Mouse (Mus musculus): Measurements from ENCODE around the gene Katnal1.

Katnal1 gene

GRCm38 (mm10) chr5:148923408-148923807 is 5.7 kb downstream of the Katnal1 start:
- no peak for DNase-seq

GRCm38 (mm10) chr5:148922773-148923172 is 6.3 kb downstream of the Katnal1 start:
- DNase-seq = no peak

- no peak for DNase-seq
These were observed 11.1 kb downstream of the Katnal1 start for GRCm38 (mm10) chr5:148918049-148918448.

GRCm38 (mm10) chr5:148916775-148917174 is 12.3 kb downstream of the Katnal1 start:
- no peak for DNase-seq

GRCm38 (mm10) chr5:148912262-148912661 is 16.9 kb downstream of the Katnal1 start:
- DNase-seq = no peak

- no peak for DNase-seq
These were observed 19.1 kb downstream of the Katnal1 start for GRCm38 (mm10) chr5:148910066-148910465.

GRCm38 (mm10) chr5:148909402-148909801 is 19.7 kb downstream of the Katnal1 start:
- DNase-seq = peak; percentile 46

- DNase-seq = no peak
These were observed 20.1 kb downstream of the Katnal1 start for GRCm38 (mm10) chr5:148909057-148909395.

- DNase-seq = no peak
These were observed 20.7 kb downstream of the Katnal1 start for GRCm38 (mm10) chr5:148908191-148909056.

GRCm38 (mm10) chr5:148906305-148906704 is 22.8 kb downstream of the Katnal1 start:
- DNase-seq = no peak

- DNase-seq = peak; percentile 64
These were observed 24.3 kb downstream of the Katnal1 start for GRCm38 (mm10) chr5:148904846-148905245.

- no peak for DNase-seq
These were observed 29.8 kb downstream of the Katnal1 start for GRCm38 (mm10) chr5:148899361-148899760.

GRCm38 (mm10) chr5:148897941-148898417 is 31.1 kb downstream of the Katnal1 start:
- no peak for DNase-seq

GRCm38 (mm10) chr5:148897069-148897702 is 31.9 kb downstream of the Katnal1 start:
- DNase-seq = no peak

- no peak for DNase-seq
These were observed 32.6 kb downstream of the Katnal1 start for GRCm38 (mm10) chr5:148896515-148896914.

- no peak for DNase-seq
These were observed 33.3 kb downstream of the Katnal1 start for GRCm38 (mm10) chr5:148895833-148896232.

- no peak for DNase-seq
These were observed 34.1 kb downstream of the Katnal1 start for GRCm38 (mm10) chr5:148895034-148895433.

- DNase-seq = no peak
These were observed 38.9 kb downstream of the Katnal1 start for GRCm38 (mm10) chr5:148890237-148890636.

- DNase-seq = no peak
These were observed 41.1 kb downstream of the Katnal1 start for GRCm38 (mm10) chr5:148888032-148888431.

- DNase-seq = peak; percentile 90
These were observed 43.1 kb downstream of the Katnal1 start for GRCm38 (mm10) chr5:148885821-148886609.

- DNase-seq = no peak
These were observed 45.4 kb downstream of the Katnal1 start for GRCm38 (mm10) chr5:148883671-148884070.

GRCm38 (mm10) chr5:148879218-148879617 is 49.9 kb downstream of the Katnal1 start:
- no peak for DNase-seq

GRCm38 (mm10) chr5:148873116-148873515 is 56.0 kb downstream of the Katnal1 start:
- no peak for DNase-seq

Data from embryo, embryonic 11 days (tissue).